Mouse (Mus musculus): ENCODE results near the gene Cbfa2t3. TPM values are rescaled to one million over a fixed set of nuclear protein-coding genes. Genes with fewer than 3 reads are reported as not detected.

Gene Cbfa2t3
- polyA plus RNA-seq, 1 experiment from 2014 or later = 10.4 TPM

- under 1% methylated on average over 39 of the region's 39 CpGs for WGBS
- peak within 1 kb of the TSS; percentile 83 for H3K4me2 ChIP-seq (ENCODE audit: low read length)
- DNase-seq (ENCODE audit: low spot score) (peak; percentile 95), ATAC-seq (peak; percentile 94)
- peak within 1 kb of the TSS; percentile 82 for H3K9ac ChIP-seq (ENCODE audit: low read length)
- no peaks in the 10 kb centered on the region for H3K27me3 ChIP-seq (replicated peaks; ENCODE audit: control insufficient read depth, insufficient read depth, low read length)
- peak within 1 kb of the TSS; percentile 51 for H3K4me3 ChIP-seq (ENCODE audit: low read depth, low read length)
- H3K36me3 ChIP-seq (ENCODE audit: control insufficient read depth, insufficient read depth, low read length) = peaks cover 18% of the 10 kb centered on the region
- H3K4me1 ChIP-seq (ENCODE audit: control insufficient read depth, insufficient read depth, low read length) = peaks cover 15% of the 10 kb centered on the region
- no peaks in the 10 kb centered on the region for H3K9me3 ChIP-seq (replicated peaks; ENCODE audit: control insufficient read depth, low read length)
- peak within 1 kb of the TSS; percentile 50; the same call in 1 of the 2 replicates for H3K27ac ChIP-seq (ENCODE audit: low read depth, low read length)
These were observed 122.3 kb downstream of the Cbfa2t3 start, which contains the start of gene Aprt for GRCm38 (mm10) chr8:122576648-122577022. Aprt (minus strand) TSS chr8:122576909.

DNA sequence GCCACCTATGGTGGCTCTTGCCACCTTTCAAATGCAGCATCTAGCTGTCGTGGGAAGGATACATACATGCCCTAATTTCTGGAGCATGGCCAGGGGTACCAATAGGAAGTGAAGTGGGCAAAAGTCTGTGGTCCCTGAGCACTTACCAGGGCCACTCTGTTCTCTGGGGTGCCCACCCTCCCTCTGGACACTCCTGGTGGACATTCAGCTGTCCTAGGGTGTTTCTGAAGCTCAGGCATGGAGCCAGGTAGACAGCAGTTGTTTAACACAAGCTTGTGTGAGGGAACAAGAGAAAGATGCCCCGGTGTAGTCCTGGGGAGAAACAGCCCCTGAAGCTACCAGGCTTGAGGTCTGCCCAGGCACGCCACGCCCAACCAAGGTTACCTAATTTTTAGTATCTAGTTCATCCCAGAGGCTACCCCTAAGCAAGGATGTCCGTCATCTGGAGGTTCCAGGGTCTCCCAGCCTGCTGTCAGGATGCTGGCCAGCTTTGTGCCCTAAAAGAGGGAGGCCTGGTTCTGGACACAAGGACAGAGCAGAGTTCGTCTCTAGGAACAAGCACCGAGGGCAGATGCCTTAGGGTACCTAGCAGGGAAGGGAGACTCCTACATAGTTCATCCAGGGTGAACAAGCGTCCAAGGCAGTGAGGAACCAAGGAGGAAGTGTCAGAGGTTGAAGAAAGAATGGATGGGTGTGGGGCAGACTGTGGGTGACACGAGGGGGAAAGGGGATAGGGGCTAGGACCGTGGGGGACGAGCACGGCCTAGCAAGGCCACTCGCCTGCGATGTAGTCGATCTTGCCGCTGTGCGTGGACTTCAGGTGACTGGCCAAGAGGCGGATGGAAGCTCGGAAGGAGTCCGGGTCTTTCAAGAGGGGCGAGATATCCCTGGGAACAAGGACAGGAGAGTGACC lies 122.9 kb downstream of the Cbfa2t3 start:
- peak overlapping the region; percentile 82 for H3K9ac ChIP-seq (ENCODE audit: low read length)
- no peaks in the 10 kb centered on the region for H3K9me3 ChIP-seq (replicated peaks; ENCODE audit: control insufficient read depth, low read length)
- peak overlapping the region; percentile 50; the same call in 1 of the 2 replicates for H3K27ac ChIP-seq (ENCODE audit: low read depth, low read length)
- ATAC-seq (peak; percentile 35), DNase-seq (ENCODE audit: low spot score) (no peak)
- H3K4me1 ChIP-seq (ENCODE audit: control insufficient read depth, insufficient read depth, low read length) = peaks cover 15% of the 10 kb centered on the region
- WGBS = 18% methylated on average over 21 of the region's 21 CpGs
- peak overlapping the region; percentile 51 for H3K4me3 ChIP-seq (ENCODE audit: low read depth, low read length)
- H3K4me2 ChIP-seq (ENCODE audit: low read length) = peak overlapping the region; percentile 83
- H3K36me3 ChIP-seq (ENCODE audit: control insufficient read depth, insufficient read depth, low read length) = peaks cover 25% of the 10 kb centered on the region
- no peaks in the 10 kb centered on the region for H3K27me3 ChIP-seq (replicated peaks; ENCODE audit: control insufficient read depth, insufficient read depth, low read length)

DNA sequence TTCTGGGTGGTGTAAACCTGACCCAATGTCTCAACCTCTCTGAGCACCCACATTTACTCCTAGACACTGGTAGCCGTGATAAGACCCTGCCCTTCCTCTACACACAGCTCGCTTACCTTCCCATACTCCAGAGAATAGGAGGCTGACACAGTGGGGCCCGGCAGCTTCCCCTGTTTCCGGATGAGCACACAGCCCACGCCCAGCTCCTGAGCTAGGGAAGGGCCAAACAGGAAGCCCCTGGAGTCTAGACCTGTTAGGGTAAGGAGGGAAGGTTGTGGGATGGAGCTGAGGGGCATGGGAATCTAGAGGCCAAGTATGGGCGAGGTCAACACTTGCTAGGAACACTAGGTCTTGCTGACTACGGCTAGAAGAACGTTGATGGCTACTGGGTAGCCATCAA lies 123.6 kb downstream of the Cbfa2t3 start:
- Histone ChIP-seq H3K36me3 (ENCODE audit: control insufficient read depth, insufficient read depth, low read length) (peaks cover 30% of the 10 kb centered on the region), H3K9ac (ENCODE audit: low read length) (no peak overlapping the region)

More for the DNA sequence above, 123.6 kb downstream of the Cbfa2t3 start:
- Histone ChIP-seq H3K4me1 (ENCODE audit: control insufficient read depth, insufficient read depth, low read length) (peaks cover 15% of the 10 kb centered on the region), H3K4me3 (ENCODE audit: low read depth, low read length) (no peak overlapping the region), H3K4me2 (ENCODE audit: low read length) (peak overlapping the region; percentile 83), H3K9me3 (replicated peaks; ENCODE audit: control insufficient read depth, low read length) (no peaks in the 10 kb centered on the region), H3K27me3 (replicated peaks; ENCODE audit: control insufficient read depth, insufficient read depth, low read length) (no peaks in the 10 kb centered on the region), H3K27ac (ENCODE audit: low read depth, low read length) (no peak overlapping the region)
- WGBS = 83% methylated on average over 8 of the region's 8 CpGs
- DNase-seq (ENCODE audit: low spot score) = no peak
- no peak for ATAC-seq

Small RNA genes lying within 50 kb of the gene (microRNA-seq; reads per million reads assigned to microRNA genes)
- gene Mir6396 = not detected

Other genes with a start within 250 kb of the Cbfa2t3 start
- gene Snai3, start 238.4 kb downstream of the Cbfa2t3 start, polyA plus RNA-seq (2014; fragmentation: Nextera tagmentation; extraction: Ambion mirVana) = not detected in 2 replicates
- 28.8 and 32.2 TPM in 2 replicates for gene Rnf166, start 223.0 kb downstream of the Cbfa2t3 start, polyA plus RNA-seq (2014; fragmentation: Nextera tagmentation; extraction: Ambion mirVana)
- gene Ctu2, start 223.0 kb downstream of the Cbfa2t3 start, polyA plus RNA-seq (2014; fragmentation: Nextera tagmentation; extraction: Ambion mirVana) = 81.3 and 88.4 TPM in 2 replicates
- 1.2 and 1.6 TPM in 2 replicates for gene Piezo1, start 147.8 kb downstream of the Cbfa2t3 start, polyA plus RNA-seq (2014; fragmentation: Nextera tagmentation; extraction: Ambion mirVana)
- gene Cdt1, start 131.1 kb downstream of the Cbfa2t3 start, polyA plus RNA-seq (2014; fragmentation: Nextera tagmentation; extraction: Ambion mirVana) = 12.8 and 13.4 TPM in 2 replicates
- 200 and 247 TPM in 2 replicates for gene Aprt, start 122.2 kb downstream of the Cbfa2t3 start, polyA plus RNA-seq (2014; fragmentation: Nextera tagmentation; extraction: Ambion mirVana)
- gene Galns, start 87.6 kb downstream of the Cbfa2t3 start, polyA plus RNA-seq (2014; fragmentation: Nextera tagmentation; extraction: Ambion mirVana) = 3.5 and 4.3 TPM in 2 replicates
- 111 and 150 TPM in 2 replicates for gene Trappc2l, start 87.5 kb downstream of the Cbfa2t3 start, polyA plus RNA-seq (2014; fragmentation: Nextera tagmentation; extraction: Ambion mirVana)
- gene Pabpn1l, start 76.4 kb downstream of the Cbfa2t3 start, polyA plus RNA-seq (2014; fragmentation: Nextera tagmentation; extraction: Ambion mirVana) = not detected in 2 replicates
- 13.7 and 15.8 TPM in 2 replicates for gene Acsf3, start 76.4 kb upstream of the Cbfa2t3 start, polyA plus RNA-seq (2014; fragmentation: Nextera tagmentation; extraction: Ambion mirVana)
- 0.69 and 1.4 TPM in 2 replicates for gene Cdh15, start 148.9 kb upstream of the Cbfa2t3 start, polyA plus RNA-seq (2014; fragmentation: Nextera tagmentation; extraction: Ambion mirVana)

All from forebrain, embryonic 14.5 days (tissue).